Mouse (Mus musculus) olfactory bulb, adult 2 months (tissue): ENCODE data around the gene Zbed5. TPM values are rescaled to one million over a fixed set of nuclear protein-coding genes. Genes with fewer than 3 reads are reported as not detected.

Experiments
- H3K27ac ChIP-seq: fragments of 200-500 bp; 2 replicates; pipeline ENCODE4 v1.5.1; 2012; ENCODE audit warnings: low read depth, low read length; ENCODE audit not compliant: insufficient read depth
- H3K4me1 ChIP-seq: fragments of 200-500 bp; 2 replicates; pipeline ENCODE4 v1.6.1; 2012; ENCODE audit warnings: low read length; ENCODE audit not compliant: control insufficient read depth, insufficient read depth
- H3K4me3 ChIP-seq: fragments of 200-500 bp; 2 replicates; pipeline ENCODE4 v1.5.1; 2012; ENCODE audit warnings: mild to moderate bottlenecking, low read depth, low read length, moderate library complexity; ENCODE audit not compliant: insufficient read depth
- CTCF ChIP-seq: fragments of 200-500 bp; IDR thresholded peaks from 2 replicates; pipeline ENCODE4 v1.5.1; 2012; ENCODE audit warnings: low read depth, mild to moderate bottlenecking, low read length, moderate library complexity; ENCODE audit not compliant: insufficient read depth
- POLR2A ChIP-seq: fragments of 200-500 bp; IDR thresholded peaks from 2 replicates; pipeline ENCODE4 v1.6.1; 2012; ENCODE audit warnings: mild to moderate bottlenecking, low read depth, low read length, moderate library complexity; ENCODE audit not compliant: insufficient read depth
- WGBS: fragments of 180-500 bp; shearing (Covaris S2); methylation state at CpG from one replicate; pipeline ENCODE4 v1.1.7; 2018; 5-methylcytosine and 5-hydroxymethylcytosine counted together
- polyA plus RNA-seq: library from polyadenylated mRNA; stranded (reverse); fragments of >200 nt; gene quantifications from 2 replicates; pipeline ENCODE4 v1.2.4, GENCODE M21; 2012; ENCODE audit warnings: low replicate concordance; ENCODE audit not compliant: missing spikeins, insufficient read depth, insufficient read length

Zbed5 gene
- polyA plus RNA-seq, 1 experiment, result not detected

DNA sequence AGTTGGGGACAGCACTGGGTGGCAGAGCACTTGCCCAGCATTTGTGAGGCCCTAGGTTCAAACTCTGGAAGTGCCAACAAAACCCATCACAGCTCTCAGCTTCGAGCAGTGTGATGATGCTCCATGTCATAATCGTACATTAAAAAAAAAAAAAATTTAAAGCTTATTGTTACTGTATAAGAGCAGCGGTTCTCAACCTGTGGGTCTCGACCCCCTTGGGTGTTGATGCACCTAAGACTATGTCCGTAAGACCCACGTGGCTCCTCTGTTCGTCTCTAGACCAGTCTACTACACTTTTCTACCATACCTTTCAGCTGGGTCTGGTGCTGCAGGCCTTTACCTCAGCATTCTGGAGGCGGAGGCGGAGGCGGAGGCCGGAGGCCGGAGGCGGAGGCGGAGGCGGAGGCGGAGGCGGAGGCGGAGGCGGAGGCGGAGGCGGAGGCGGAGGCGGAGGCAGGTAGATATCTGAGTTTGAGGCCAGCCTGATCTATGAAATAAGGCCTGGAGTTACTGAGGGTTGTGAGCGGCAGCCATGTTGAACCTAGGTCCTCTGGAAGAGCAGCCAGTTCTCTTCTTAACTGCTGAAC, 22.6 kb downstream of the Zbed5 start:
- Histone ChIP-seq H3K4me1 (no peaks in the 10 kb centered on the region), H3K27ac (no peak overlapping the region), H3K4me3 (no peak overlapping the region)
- WGBS, result 94% methylated on average over 24 of the region's 24 CpGs
- TF ChIP-seq CTCF, result no peak
- TF ChIP-seq POLR2A, result no peak

DNA sequence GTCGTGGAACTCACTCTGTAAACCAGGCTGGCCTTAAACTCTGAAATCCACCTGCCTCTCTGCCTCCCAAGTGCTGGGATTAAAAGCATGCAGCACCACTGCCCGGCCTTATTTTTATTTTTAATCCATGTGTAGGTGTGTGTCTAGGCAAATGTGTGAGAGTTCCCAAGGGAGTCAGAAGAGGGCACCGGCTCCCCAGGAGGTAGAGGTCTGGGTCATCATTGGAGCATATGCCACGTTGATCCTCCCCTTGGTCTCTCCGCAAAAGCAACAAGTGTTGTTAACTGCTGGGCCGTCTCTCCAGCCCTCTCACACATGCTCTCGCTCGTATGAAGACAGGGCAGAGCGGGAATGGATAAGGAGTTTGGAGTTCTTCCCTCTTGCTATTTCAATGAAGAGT, 23.2 kb downstream of the Zbed5 start:
- no peak overlapping the region for H3K27ac ChIP-seq
- TF ChIP-seq CTCF, result no peak
- no peak for TF ChIP-seq POLR2A
- H3K4me3 ChIP-seq, result no peak overlapping the region
- 86% methylated on average over 9 of the region's 9 CpGs for WGBS
- H3K4me1 ChIP-seq, result no peaks in the 10 kb centered on the region

DNA sequence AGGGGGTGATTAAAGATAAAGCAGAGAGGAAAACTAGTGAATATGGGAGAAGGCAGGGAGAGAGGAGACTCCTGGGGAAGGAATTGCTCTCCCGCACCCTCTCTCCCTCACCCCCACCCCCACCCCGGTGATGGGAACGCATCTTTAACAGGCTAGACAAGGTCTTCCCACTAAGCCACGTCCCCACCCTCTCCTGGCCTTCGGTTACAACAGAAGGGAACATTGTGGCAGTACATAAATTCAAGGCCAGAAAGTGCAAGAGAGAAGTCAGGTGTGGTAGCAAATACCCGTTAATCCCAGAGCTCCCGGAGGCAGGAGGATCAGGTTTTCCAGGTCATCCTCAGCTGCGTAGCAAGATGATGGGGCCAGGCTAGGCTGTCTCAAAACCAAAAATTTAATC, 23.8 kb downstream of the Zbed5 start:
- TF ChIP-seq CTCF (no peak), POLR2A (no peak)
- WGBS, result 81% methylated on average over 8 of the region's 8 CpGs
- H3K4me3 ChIP-seq, result no peak overlapping the region
- no peaks in the 10 kb centered on the region for H3K4me1 ChIP-seq
- H3K27ac ChIP-seq, result no peak overlapping the region

DNA sequence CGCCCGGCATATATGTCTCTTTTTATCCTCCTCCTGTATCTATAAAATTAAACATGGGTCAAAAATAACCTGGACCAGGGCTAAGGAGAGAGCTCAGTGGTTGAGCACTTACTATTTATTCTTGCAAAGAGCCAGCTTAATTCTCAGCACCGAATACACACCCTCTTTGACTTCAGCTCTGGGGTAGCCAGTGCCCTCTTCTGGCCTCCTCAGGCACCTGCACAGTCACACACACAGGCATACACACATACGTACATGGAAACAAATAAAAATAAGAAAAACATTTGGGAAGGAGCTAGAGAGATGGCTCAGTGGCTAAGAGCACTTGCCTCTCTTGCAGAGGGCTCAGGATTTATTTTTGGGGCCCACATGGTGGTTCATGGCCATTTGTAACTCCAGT, 26.4 kb downstream of the Zbed5 start:
- TF ChIP-seq CTCF, result no peak
- TF ChIP-seq POLR2A, result no peak
- 97% methylated on average over 4 of the region's 4 CpGs for WGBS

DNA sequence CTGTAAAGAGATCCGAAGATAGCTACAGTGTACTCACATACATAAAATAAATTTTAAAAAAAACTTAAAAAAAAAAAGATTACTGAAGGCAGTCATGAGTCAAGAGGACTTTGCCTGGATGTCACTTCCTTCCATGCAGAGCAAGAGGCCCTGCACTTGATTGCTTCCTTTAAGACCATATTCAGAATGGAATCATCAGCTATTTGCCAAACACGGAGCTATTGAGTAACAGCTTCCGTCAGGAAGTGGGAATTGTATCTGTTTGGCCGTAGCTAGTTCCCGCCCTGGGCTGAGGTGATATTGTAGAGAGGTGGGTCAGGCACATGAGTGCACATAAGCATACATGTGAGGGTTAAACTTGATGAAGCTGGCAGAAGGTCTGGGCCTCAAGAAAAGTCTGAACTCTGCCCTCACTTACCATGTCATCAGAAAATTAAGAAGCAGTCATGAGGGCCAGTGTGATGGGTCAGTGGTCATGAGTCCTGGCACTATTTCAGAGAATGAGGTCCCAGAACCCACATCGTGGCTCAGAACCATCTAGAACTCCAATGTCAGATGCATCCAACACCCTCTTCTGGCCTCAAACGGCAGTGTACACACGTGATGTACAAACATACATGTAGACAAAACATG, 29.4 kb downstream of the Zbed5 start:
- WGBS, result 90% methylated on average over 8 of the region's 8 CpGs
- H3K4me1 ChIP-seq, result no peaks in the 10 kb centered on the region
- H3K4me3 ChIP-seq, result no peak overlapping the region
- TF ChIP-seq CTCF, result no peak
- TF ChIP-seq POLR2A, result no peak
- H3K27ac ChIP-seq, result no peak overlapping the region

More for the DNA sequence above, 26.4 kb downstream of the Zbed5 start:
- Histone ChIP-seq H3K27ac (no peak overlapping the region), H3K4me1 (no peaks in the 10 kb centered on the region), H3K4me3 (no peak overlapping the region)

DNA sequence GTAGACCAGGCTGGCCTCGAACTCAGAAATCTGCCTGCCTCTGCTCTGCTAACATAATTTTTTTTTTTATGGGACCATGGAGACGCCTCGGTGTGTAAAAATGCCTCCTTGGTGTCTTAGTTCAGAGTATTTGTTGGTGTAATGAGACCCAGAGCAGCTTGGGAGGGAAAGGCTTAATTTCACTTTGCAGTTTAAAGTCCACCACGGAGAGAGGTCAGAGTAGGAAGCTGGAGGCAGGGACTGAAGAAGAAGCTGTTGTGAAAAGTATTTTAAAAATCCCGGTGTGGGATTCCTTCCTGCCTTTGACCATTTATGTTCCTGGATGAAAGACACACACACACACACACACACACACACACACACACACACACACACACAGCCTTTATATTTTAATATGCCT, 30.4 kb downstream of the Zbed5 start:
- Histone ChIP-seq H3K27ac (no peak overlapping the region), H3K4me1 (no peaks in the 10 kb centered on the region), H3K4me3 (no peak overlapping the region)
- TF ChIP-seq POLR2A (no peak), CTCF (no peak)
- 81% methylated on average over 5 of the region's 5 CpGs for WGBS

DNA sequence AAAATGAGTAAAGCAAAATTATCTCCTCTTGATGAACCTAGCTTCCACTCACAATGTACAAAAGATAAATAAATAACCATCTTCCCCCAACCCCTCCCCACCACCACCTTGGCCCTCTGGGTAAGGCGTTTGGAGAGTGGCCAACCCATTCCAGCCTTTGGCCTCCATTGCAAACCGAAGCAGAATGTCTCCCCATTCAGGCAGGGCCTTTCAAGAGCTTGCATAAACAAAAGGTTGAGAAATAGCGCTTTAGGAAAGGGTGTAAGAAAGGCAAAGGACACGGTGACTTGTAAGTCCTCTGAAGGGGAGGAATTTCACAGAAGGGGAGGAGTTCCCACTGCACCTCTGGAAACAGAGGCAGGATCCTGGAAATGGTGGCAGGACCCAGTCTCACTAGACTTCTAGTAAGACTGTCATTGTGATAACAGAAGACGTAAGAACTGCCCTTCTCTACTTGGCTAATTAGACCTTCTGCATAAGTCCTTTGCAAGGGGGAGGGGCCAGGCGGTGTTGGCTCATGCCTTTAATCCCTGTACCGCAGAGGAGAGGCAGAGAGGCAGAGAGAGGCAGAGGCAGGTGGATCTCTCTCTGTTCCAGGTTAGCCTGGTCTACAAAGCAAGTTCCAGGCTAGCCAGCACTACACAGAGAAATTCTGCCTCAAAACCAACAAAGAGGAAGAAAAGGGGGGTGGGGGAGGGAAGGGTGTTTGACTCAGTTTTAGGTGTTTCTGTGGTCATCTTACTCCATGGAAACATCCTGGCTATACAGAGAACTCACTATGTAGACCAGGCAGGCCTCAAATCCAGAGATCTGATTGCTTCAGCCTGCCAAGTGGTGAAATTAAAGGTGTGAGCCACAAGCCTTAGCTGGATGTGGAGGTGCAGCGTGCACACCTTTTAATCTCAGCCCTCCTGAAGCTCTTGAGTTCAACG, 34.7 kb downstream of the Zbed5 start:
- Histone ChIP-seq H3K4me3 (no peak overlapping the region), H3K4me1 (no peaks in the 10 kb centered on the region), H3K27ac (no peak overlapping the region)
- WGBS, result 43% methylated on average over 9 of the region's 9 CpGs
- TF ChIP-seq POLR2A, result no peak
- no peak for TF ChIP-seq CTCF

DNA sequence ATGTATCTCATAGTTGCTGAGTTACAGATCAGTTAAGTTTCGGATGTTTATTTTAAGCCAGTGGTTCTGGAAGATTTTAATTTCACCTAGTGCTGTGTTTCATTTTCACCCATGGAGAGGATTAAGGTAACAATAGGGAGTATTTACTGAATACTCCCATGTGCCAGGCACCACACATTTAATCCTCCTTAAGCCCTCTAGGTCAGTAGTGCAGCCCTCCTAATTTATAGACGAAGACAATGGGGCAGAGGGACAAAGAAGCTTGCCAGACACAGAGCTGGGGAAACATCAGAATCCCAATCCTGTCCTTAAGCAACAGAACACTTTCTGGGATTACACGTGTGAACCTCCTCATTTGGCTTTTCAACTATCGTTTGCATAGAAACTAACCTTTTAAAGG, 41.4 kb downstream of the Zbed5 start:
- TF ChIP-seq POLR2A (no peak), CTCF (no peak)
- Histone ChIP-seq H3K27ac (no peak overlapping the region), H3K4me1 (no peaks in the 10 kb centered on the region), H3K4me3 (no peak overlapping the region)
- WGBS, result 38% methylated on average over 4 of the region's 4 CpGs

DNA sequence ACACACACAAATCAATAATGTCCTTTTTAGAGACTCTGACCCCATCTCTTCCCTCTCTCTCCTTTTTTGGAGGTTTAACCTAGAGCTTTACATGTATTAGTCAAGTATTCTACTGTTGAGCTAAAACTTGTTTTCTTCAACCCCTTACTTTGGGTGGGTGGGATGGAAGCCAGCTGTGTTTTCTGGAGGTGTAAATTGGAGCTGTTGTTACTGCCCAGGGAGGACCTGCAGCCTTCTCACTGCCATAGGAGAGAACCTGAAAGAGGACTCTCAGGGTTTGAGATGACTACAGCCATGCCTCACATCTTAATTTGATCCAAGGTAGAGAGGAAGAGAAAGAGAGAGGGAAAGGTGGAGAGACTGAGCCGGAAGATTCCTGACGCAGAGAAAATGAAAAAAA, 44.8 kb downstream of the Zbed5 start:
- no peak for TF ChIP-seq CTCF
- no peak for TF ChIP-seq POLR2A
- Histone ChIP-seq H3K4me3 (no peak overlapping the region), H3K4me1 (no peaks in the 10 kb centered on the region), H3K27ac (no peak overlapping the region)
- WGBS, result 36% methylated on average over 2 of the region's 2 CpGs
